Mouse (Mus musculus): ENCODE data around the gene Bmper. TPM values are rescaled to one million over a fixed set of nuclear protein-coding genes. Genes with fewer than 3 reads are reported as not detected.

The Bmper gene
- polyA plus RNA-seq, 1 experiment: not detected

- 86% methylated on average over 1 of the region's 1 CpGs for WGBS
- no peak overlapping the region for H3K27ac ChIP-seq (ENCODE audit: insufficient read depth, low read depth, low read length)
- peaks cover 5% of the 10 kb centered on the region for H3K4me1 ChIP-seq (ENCODE audit: control insufficient read depth, insufficient read depth, low read length)
- H3K4me3 ChIP-seq (ENCODE audit: insufficient read depth, low read depth, low read length): no peak overlapping the region
- TF ChIP-seq CTCF (IDR thresholded peaks at IDR 0.05; ENCODE audit: insufficient read depth, low read depth, low read length) (no peak), POLR2A (IDR thresholded peaks at IDR 0.05; ENCODE audit: insufficient read depth, low read depth, low read length) (no peak)
Observed at GRCm38 (mm10) chr9:23383837-23384236, 161.0 kb downstream of the Bmper start.

GRCm38 (mm10) chr9:23384880-23385279, 162.0 kb downstream of the Bmper start:
- WGBS: 88% methylated on average over 3 of the region's 3 CpGs
- TF ChIP-seq CTCF (IDR thresholded peaks at IDR 0.05; ENCODE audit: insufficient read depth, low read depth, low read length): no peak
- no peak for TF ChIP-seq POLR2A (IDR thresholded peaks at IDR 0.05; ENCODE audit: insufficient read depth, low read depth, low read length)

GRCm38 (mm10) chr9:23386201-23386600, 163.3 kb downstream of the Bmper start:
- H3K27ac ChIP-seq (ENCODE audit: insufficient read depth, low read depth, low read length): no peak overlapping the region
- TF ChIP-seq CTCF (IDR thresholded peaks at IDR 0.05; ENCODE audit: insufficient read depth, low read depth, low read length) (no peak), POLR2A (IDR thresholded peaks at IDR 0.05; ENCODE audit: insufficient read depth, low read depth, low read length) (no peak)

More at GRCm38 (mm10) chr9:23384880-23385279, 162.0 kb downstream of the Bmper start:
- H3K4me3 ChIP-seq (ENCODE audit: insufficient read depth, low read depth, low read length): no peak overlapping the region
- H3K27ac ChIP-seq (ENCODE audit: insufficient read depth, low read depth, low read length): no peak overlapping the region
- peaks cover 3% of the 10 kb centered on the region; the same call in 1 of the 2 replicates for H3K4me1 ChIP-seq (ENCODE audit: control insufficient read depth, insufficient read depth, low read length)

GRCm38 (mm10) chr9:23390118-23390517, 167.2 kb downstream of the Bmper start:
- TF ChIP-seq POLR2A (IDR thresholded peaks at IDR 0.05; ENCODE audit: insufficient read depth, low read depth, low read length): no peak
- no peak for TF ChIP-seq CTCF (IDR thresholded peaks at IDR 0.05; ENCODE audit: insufficient read depth, low read depth, low read length)
- no peak overlapping the region for H3K4me3 ChIP-seq (ENCODE audit: insufficient read depth, low read depth, low read length)
- no peak overlapping the region for H3K27ac ChIP-seq (ENCODE audit: insufficient read depth, low read depth, low read length)
- WGBS: 76% methylated on average over 3 of the region's 3 CpGs
- no peaks in the 10 kb centered on the region for H3K4me1 ChIP-seq (ENCODE audit: control insufficient read depth, insufficient read depth, low read length)

More at GRCm38 (mm10) chr9:23386201-23386600, 163.3 kb downstream of the Bmper start:
- 69% methylated on average over 3 of the region's 3 CpGs for WGBS
- no peak overlapping the region for H3K4me3 ChIP-seq (ENCODE audit: insufficient read depth, low read depth, low read length)
- H3K4me1 ChIP-seq (ENCODE audit: control insufficient read depth, insufficient read depth, low read length): peaks cover 3% of the 10 kb centered on the region; the same call in 1 of the 2 replicates

- TF ChIP-seq POLR2A (IDR thresholded peaks at IDR 0.05; ENCODE audit: insufficient read depth, low read depth, low read length) (no peak), CTCF (IDR thresholded peaks at IDR 0.05; ENCODE audit: insufficient read depth, low read depth, low read length) (no peak)
- Histone ChIP-seq H3K27ac (ENCODE audit: insufficient read depth, low read depth, low read length) (no peak overlapping the region), H3K4me1 (ENCODE audit: control insufficient read depth, insufficient read depth, low read length) (no peaks in the 10 kb centered on the region), H3K4me3 (ENCODE audit: insufficient read depth, low read depth, low read length) (no peak overlapping the region)
- 89% methylated on average over 6 of the region's 6 CpGs for WGBS
Observed at GRCm38 (mm10) chr9:23394652-23395317, 171.9 kb downstream of the Bmper start.

GRCm38 (mm10) chr9:23396186-23396585, 173.3 kb downstream of the Bmper start:
- Histone ChIP-seq H3K4me1 (ENCODE audit: control insufficient read depth, insufficient read depth, low read length) (no peaks in the 10 kb centered on the region), H3K27ac (ENCODE audit: insufficient read depth, low read depth, low read length) (no peak overlapping the region), H3K4me3 (ENCODE audit: insufficient read depth, low read depth, low read length) (no peak overlapping the region)
- TF ChIP-seq CTCF (IDR thresholded peaks at IDR 0.05; ENCODE audit: insufficient read depth, low read depth, low read length) (no peak), POLR2A (IDR thresholded peaks at IDR 0.05; ENCODE audit: insufficient read depth, low read depth, low read length) (no peak)
- 93% methylated on average over 7 of the region's 7 CpGs for WGBS

- over 99% methylated on average over 3 of the region's 3 CpGs for WGBS
- TF ChIP-seq CTCF (IDR thresholded peaks at IDR 0.05; ENCODE audit: insufficient read depth, low read depth, low read length): no peak
- no peak for TF ChIP-seq POLR2A (IDR thresholded peaks at IDR 0.05; ENCODE audit: insufficient read depth, low read depth, low read length)
- no peak overlapping the region for H3K27ac ChIP-seq (ENCODE audit: insufficient read depth, low read depth, low read length)
Observed at GRCm38 (mm10) chr9:23397876-23398275, 175.0 kb downstream of the Bmper start.

GRCm38 (mm10) chr9:23399638-23400284, 176.9 kb downstream of the Bmper start:
- no peaks in the 10 kb centered on the region for H3K4me1 ChIP-seq (ENCODE audit: control insufficient read depth, insufficient read depth, low read length)
- no peak overlapping the region for H3K4me3 ChIP-seq (ENCODE audit: insufficient read depth, low read depth, low read length)
- 75% methylated on average over 6 of the region's 6 CpGs for WGBS
- TF ChIP-seq CTCF (IDR thresholded peaks at IDR 0.05; ENCODE audit: insufficient read depth, low read depth, low read length) (no peak), POLR2A (IDR thresholded peaks at IDR 0.05; ENCODE audit: insufficient read depth, low read depth, low read length) (no peak)
- no peak overlapping the region for H3K27ac ChIP-seq (ENCODE audit: insufficient read depth, low read depth, low read length)

More at GRCm38 (mm10) chr9:23397876-23398275, 175.0 kb downstream of the Bmper start:
- H3K4me3 ChIP-seq (ENCODE audit: insufficient read depth, low read depth, low read length): no peak overlapping the region
- no peaks in the 10 kb centered on the region for H3K4me1 ChIP-seq (ENCODE audit: control insufficient read depth, insufficient read depth, low read length)

- Histone ChIP-seq H3K27ac (ENCODE audit: insufficient read depth, low read depth, low read length) (no peak overlapping the region), H3K4me1 (ENCODE audit: control insufficient read depth, insufficient read depth, low read length) (no peaks in the 10 kb centered on the region), H3K4me3 (ENCODE audit: insufficient read depth, low read depth, low read length) (no peak overlapping the region)
- 84% methylated on average over 6 of the region's 6 CpGs for WGBS
- TF ChIP-seq POLR2A (IDR thresholded peaks at IDR 0.05; ENCODE audit: insufficient read depth, low read depth, low read length) (no peak), CTCF (IDR thresholded peaks at IDR 0.05; ENCODE audit: insufficient read depth, low read depth, low read length) (no peak)
Observed at GRCm38 (mm10) chr9:23407416-23407815, 184.5 kb downstream of the Bmper start.
